Mouse (Mus musculus) midbrain, embryonic 15.5 days (tissue): ENCODE results near the gene Mon1b. TPM values are rescaled to one million over a fixed set of nuclear protein-coding genes. Genes with fewer than 3 reads are reported as not detected.
A peak's percentile ranks its signal among the peaks of the same experiment; 100 is the strongest.

Experiments
- ATAC-seq: fragments of 200-750 bp; cut with Nextera tagmentation; replicated peaks from 2 replicates; pipeline ENCODE4 v1.8.0; 2017; ENCODE audit warnings: moderate TSS enrichment
- H3K27ac ChIP-seq: fragments of 300-500 bp; sonication (generic); 2 replicates; pipeline ENCODE4 v1.5.1; 2015; ENCODE audit warnings: mild to moderate bottlenecking, inconsistent platforms
- H3K27me3 ChIP-seq: fragments of 300-500 bp; sonication (generic); replicated peaks from 2 replicates; pipeline ENCODE4 v1.6.1; 2015; ENCODE audit warnings: inconsistent platforms
- H3K36me3 ChIP-seq: fragments of 300-500 bp; sonication (generic); replicated peaks from 2 replicates; pipeline ENCODE4 v1.6.1; 2015; ENCODE audit warnings: inconsistent platforms
- H3K4me1 ChIP-seq: fragments of 300-500 bp; sonication (generic); 2 replicates; pipeline ENCODE4 v1.6.1; 2015; ENCODE audit warnings: inconsistent platforms
- H3K4me2 ChIP-seq: fragments of 300-500 bp; sonication (generic); 2 replicates; pipeline ENCODE4 v1.6.1; 2015; ENCODE audit warnings: inconsistent platforms, mild to moderate bottlenecking, moderate library complexity
- H3K4me3 ChIP-seq: fragments of 300-500 bp; sonication (generic); 2 replicates; pipeline ENCODE4 v1.5.1; 2015; ENCODE audit warnings: mild to moderate bottlenecking, inconsistent platforms
- H3K9ac ChIP-seq: fragments of 300-500 bp; sonication (generic); 2 replicates; pipeline ENCODE4 v1.6.1; 2015; ENCODE audit warnings: mild to moderate bottlenecking, inconsistent platforms
- H3K9me3 ChIP-seq: fragments of 300-500 bp; sonication (generic); 2 replicates; pipeline ENCODE4 v1.6.1; 2016; ENCODE audit warnings: inconsistent platforms
- WGBS: fragments of 180-500 bp; shearing (Covaris S2); methylation state at CpG from one replicate; pipeline ENCODE4 v1.1.7; 2015; ENCODE audit warnings: mixed read lengths; 5-methylcytosine and 5-hydroxymethylcytosine counted together
- polyA plus RNA-seq: library from polyadenylated mRNA; unstranded; fragments of >200 nt; fragmentation: Nextera tagmentation; extraction: Ambion mirVana; gene quantifications from 2 replicates; pipeline ENCODE4 v1.2.1, GENCODE M21; 2015

Gene Mon1b
- polyA plus RNA-seq, 1 experiment from 2014 or later: 13.2 TPM

GRCm38 (mm10) chr8:113675281-113675680 is 39.9 kb downstream of the Mon1b start:
- Histone ChIP-seq H3K9ac (no peak overlapping the region), H3K4me3 (no peak overlapping the region), H3K4me2 (no peak overlapping the region), H3K36me3 (no peaks in the 10 kb centered on the region), H3K4me1 (no peaks in the 10 kb centered on the region), H3K9me3 (no peaks in the 10 kb centered on the region; the same call in 1 of the 2 replicates), H3K27ac (no peak overlapping the region), H3K27me3 (no peaks in the 10 kb centered on the region)
- ATAC-seq: no peak
- WGBS: 66% methylated on average over 2 of the region's 2 CpGs

- no peak for ATAC-seq
- no peaks in the 10 kb centered on the region; the same call in 1 of the 2 replicates for H3K9me3 ChIP-seq
- H3K4me3 ChIP-seq: no peak overlapping the region
- no peak overlapping the region for H3K27ac ChIP-seq
- no peak overlapping the region for H3K9ac ChIP-seq
- WGBS: 86% methylated on average over 1 of the region's 1 CpGs
- H3K4me2 ChIP-seq: no peak overlapping the region
- H3K36me3 ChIP-seq: no peaks in the 10 kb centered on the region
- no peaks in the 10 kb centered on the region for H3K27me3 ChIP-seq
- no peaks in the 10 kb centered on the region for H3K4me1 ChIP-seq
Measured at GRCm38 (mm10) chr8:113676811-113677210, 41.4 kb downstream of the Mon1b start.

- WGBS: 86% methylated on average over 3 of the region's 3 CpGs
- H3K36me3 ChIP-seq: no peaks in the 10 kb centered on the region
Measured at GRCm38 (mm10) chr8:113679361-113679760, 44.0 kb downstream of the Mon1b start.

GRCm38 (mm10) chr8:113687889-113688542 is 52.6 kb downstream of the Mon1b start:
- 79% methylated on average over 17 of the region's 17 CpGs for WGBS
- Histone ChIP-seq H3K4me2 (no peak overlapping the region), H3K36me3 (no peaks in the 10 kb centered on the region), H3K9ac (no peak overlapping the region), H3K9me3 (no peaks in the 10 kb centered on the region), H3K4me3 (no peak overlapping the region), H3K4me1 (peaks cover 11% of the 10 kb centered on the region), H3K27me3 (no peaks in the 10 kb centered on the region), H3K27ac (no peak overlapping the region)
- ATAC-seq: no peak

More at GRCm38 (mm10) chr8:113679361-113679760, 44.0 kb downstream of the Mon1b start:
- H3K4me3 ChIP-seq: no peak overlapping the region
- ATAC-seq: no peak
- no peaks in the 10 kb centered on the region for H3K27me3 ChIP-seq
- H3K9ac ChIP-seq: no peak overlapping the region
- H3K9me3 ChIP-seq: no peaks in the 10 kb centered on the region; the same call in 1 of the 2 replicates
- no peak overlapping the region for H3K27ac ChIP-seq
- H3K4me2 ChIP-seq: no peak overlapping the region
- H3K4me1 ChIP-seq: no peaks in the 10 kb centered on the region

GRCm38 (mm10) chr8:113688543-113688915 is 53.1 kb downstream of the Mon1b start:
- no peak overlapping the region for H3K4me3 ChIP-seq
- no peak overlapping the region for H3K4me2 ChIP-seq
- no peak overlapping the region for H3K9ac ChIP-seq
- H3K4me1 ChIP-seq: peaks cover 11% of the 10 kb centered on the region
- no peaks in the 10 kb centered on the region for H3K36me3 ChIP-seq
- H3K27me3 ChIP-seq: no peaks in the 10 kb centered on the region
- WGBS: 93% methylated on average over 8 of the region's 8 CpGs
- ATAC-seq: no peak
- no peaks in the 10 kb centered on the region for H3K9me3 ChIP-seq
- H3K27ac ChIP-seq: no peak overlapping the region

- H3K9ac ChIP-seq: no peak overlapping the region
- ATAC-seq: 0 out of 2 replicates have a peak, but pooled peaks have one; percentile 33
- H3K36me3 ChIP-seq: no peaks in the 10 kb centered on the region
- 67% methylated on average over 14 of the region's 14 CpGs for WGBS
- no peaks in the 10 kb centered on the region for H3K9me3 ChIP-seq
- peaks cover 11% of the 10 kb centered on the region for H3K4me1 ChIP-seq
- H3K27me3 ChIP-seq: no peaks in the 10 kb centered on the region
- peak overlapping the region; percentile 55 for H3K27ac ChIP-seq
- H3K4me2 ChIP-seq: no peak overlapping the region
- H3K4me3 ChIP-seq: no peak overlapping the region
Measured at GRCm38 (mm10) chr8:113691622-113692343, 56.4 kb downstream of the Mon1b start.

Other genes with a start within 250 kb of the Mon1b start
- gene Syce1l, start 7.6 kb downstream of the Mon1b start, polyA plus RNA-seq: not detected in 2 replicates
- 3.2 and 3.4 TPM in 2 replicates for gene Adamts18, start 213.2 kb downstream of the Mon1b start, polyA plus RNA-seq